Mouse (Mus musculus) midbrain, embryonic 11.5 days (tissue): ENCODE data around the gene Sptb. TPM values are rescaled to one million over a fixed set of nuclear protein-coding genes. Genes with fewer than 3 reads are reported as not detected.

Experiments used
- ATAC-seq: fragments of 200-750 bp; cut with Nextera tagmentation; 2 replicates; pipeline ENCODE4 v1.8.0; 2017; ENCODE audit warnings: moderate TSS enrichment, moderate library complexity; ENCODE audit not compliant: low FRiP score
- DNase-seq: peaks from one replicate; pipeline ENCODE4 v3.0.0; 2015; ENCODE audit warnings: low spot score; ENCODE audit errors: missing footprints
- H3K27ac ChIP-seq: fragments of 300-500 bp; sonication (generic); 2 replicates; pipeline ENCODE4 v1.5.1; 2014; ENCODE audit warnings: low read depth, low read length
- H3K27me3 ChIP-seq: fragments of 300-500 bp; sonication (generic); 2 replicates; pipeline ENCODE4 v1.6.1; 2014; ENCODE audit warnings: mild to moderate bottlenecking, low read length, moderate library complexity, mixed read lengths; ENCODE audit not compliant: control insufficient read depth, insufficient read depth
- H3K36me3 ChIP-seq: fragments of 300-500 bp; sonication (generic); 2 replicates; pipeline ENCODE4 v1.6.1; 2014; ENCODE audit warnings: mild to moderate bottlenecking, low read length, moderate library complexity, mixed read lengths; ENCODE audit not compliant: control insufficient read depth, insufficient read depth
- H3K4me1 ChIP-seq: fragments of 300-500 bp; sonication (generic); 2 replicates; pipeline ENCODE4 v1.6.1; 2014; ENCODE audit warnings: low read length; ENCODE audit not compliant: control insufficient read depth, insufficient read depth
- H3K4me2 ChIP-seq: fragments of 300-500 bp; sonication (generic); 2 replicates; pipeline ENCODE4 v1.6.1; 2014; ENCODE audit warnings: mild to moderate bottlenecking, moderate library complexity
- H3K4me3 ChIP-seq: fragments of 300-500 bp; sonication (generic); 2 replicates; pipeline ENCODE4 v1.5.1; 2014; ENCODE audit warnings: low read depth, low read length
- H3K9ac ChIP-seq: fragments of 300-500 bp; sonication (generic); 2 replicates; pipeline ENCODE4 v1.6.1; 2014; ENCODE audit warnings: low read length
- H3K9me3 ChIP-seq: fragments of 300-500 bp; sonication (generic); 2 replicates; pipeline ENCODE4 v1.6.1; 2016; ENCODE audit warnings: low read length; ENCODE audit not compliant: control insufficient read depth
- WGBS: fragments of 180-500 bp; shearing (Covaris S2); extraction: QIAGEN DNeasy Blood & Tissue Kit; methylation state at CpG from one replicate; pipeline ENCODE4 v1.1.7; 2014; 5-methylcytosine and 5-hydroxymethylcytosine counted together
- polyA plus RNA-seq: library from polyadenylated mRNA; unstranded; fragments of >200 nt; fragmentation: Nextera tagmentation; extraction: Ambion mirVana; gene quantifications from 2 replicates; pipeline ENCODE4 v1.2.1, GENCODE M21; 2014

Gene Sptb
- polyA plus RNA-seq, 1 experiment from 2014 or later = 3.1 TPM

- no peaks in the 10 kb centered on the region for H3K4me1 ChIP-seq
- H3K4me3 ChIP-seq = no peak overlapping the region
- peaks cover 5% of the 10 kb centered on the region for H3K27me3 ChIP-seq
- no peaks in the 10 kb centered on the region for H3K36me3 ChIP-seq
- peak; percentile 51 for DNase-seq
- no peak overlapping the region for H3K27ac ChIP-seq
- WGBS = 86% methylated on average over 3 of the region's 3 CpGs
- ATAC-seq = no peak
- H3K4me2 ChIP-seq = no peak overlapping the region
- no peak overlapping the region for H3K9ac ChIP-seq
- H3K9me3 ChIP-seq = no peaks in the 10 kb centered on the region
Measured at GRCm38 (mm10) chr12:76540169-76540568, 170.2 kb downstream of the Sptb start.

GRCm38 (mm10) chr12:76537434-76537833 lies 172.9 kb downstream of the Sptb start:
- Histone ChIP-seq H3K27ac (no peak overlapping the region), H3K4me3 (no peak overlapping the region), H3K36me3 (no peaks in the 10 kb centered on the region), H3K27me3 (peaks cover 32% of the 10 kb centered on the region), H3K4me1 (peaks cover 11% of the 10 kb centered on the region), H3K9me3 (no peaks in the 10 kb centered on the region), H3K9ac (no peak overlapping the region), H3K4me2 (no peak overlapping the region)
- ATAC-seq (no peak), DNase-seq (no peak)
- 93% methylated on average over 8 of the region's 8 CpGs for WGBS

DNA sequence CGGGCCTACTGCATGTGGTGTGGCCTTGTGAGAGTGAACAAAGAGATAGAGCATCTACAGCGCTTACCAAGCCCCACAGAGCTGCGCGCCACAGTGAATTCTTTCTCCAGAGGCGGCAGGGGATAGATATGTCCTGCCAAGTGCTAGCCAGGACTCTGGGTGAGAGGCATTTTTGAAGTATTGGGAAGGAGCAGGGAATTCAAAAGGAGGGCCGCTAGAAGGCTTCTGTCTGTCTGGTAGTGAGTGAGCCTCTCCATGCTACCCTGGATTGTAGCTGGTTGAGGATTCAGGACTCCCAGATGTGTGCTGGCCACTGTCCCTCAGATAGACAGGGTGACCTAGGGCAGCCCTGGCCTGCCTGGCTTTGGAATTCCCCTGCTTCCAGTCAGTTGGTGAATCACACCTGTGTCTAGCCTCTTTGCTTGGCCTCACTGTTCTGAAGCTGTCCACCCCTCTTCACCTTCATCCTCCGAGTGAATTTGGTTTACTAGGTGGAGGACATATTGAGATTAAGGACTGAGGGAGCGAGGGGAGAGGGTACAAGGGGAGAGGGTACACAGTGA lies 173.7 kb downstream of the Sptb start:
- no peak overlapping the region for H3K4me3 ChIP-seq
- H3K4me1 ChIP-seq = peaks cover 11% of the 10 kb centered on the region
- H3K36me3 ChIP-seq = no peaks in the 10 kb centered on the region
- WGBS = 80% methylated on average over 8 of the region's 8 CpGs
- ATAC-seq = no peak
- no peak overlapping the region for H3K27ac ChIP-seq
- peak; percentile 62 for DNase-seq
- no peaks in the 10 kb centered on the region for H3K9me3 ChIP-seq
- peaks cover 40% of the 10 kb centered on the region for H3K27me3 ChIP-seq
- H3K4me2 ChIP-seq = no peak overlapping the region
- no peak overlapping the region for H3K9ac ChIP-seq

- Histone ChIP-seq H3K4me2 (no peak overlapping the region), H3K27me3 (peaks cover 48% of the 10 kb centered on the region)
Measured at GRCm38 (mm10) chr12:76535471-76535900, 174.9 kb downstream of the Sptb start.

GRCm38 (mm10) chr12:76534641-76535283 lies 175.6 kb downstream of the Sptb start:
- ATAC-seq (no peak), DNase-seq (peak; percentile 92)
- H3K9me3 ChIP-seq = no peaks in the 10 kb centered on the region
- WGBS = 29% methylated on average over 9 of the region's 9 CpGs
- H3K27me3 ChIP-seq = peaks cover 51% of the 10 kb centered on the region
- no peak overlapping the region for H3K27ac ChIP-seq
- no peak overlapping the region for H3K9ac ChIP-seq
- peaks cover 11% of the 10 kb centered on the region for H3K4me1 ChIP-seq
- H3K36me3 ChIP-seq = no peaks in the 10 kb centered on the region
- H3K4me2 ChIP-seq = peak overlapping the region; percentile 84; the same call in 1 of the 2 replicates
- H3K4me3 ChIP-seq = no peak overlapping the region

More at GRCm38 (mm10) chr12:76535471-76535900, 174.9 kb downstream of the Sptb start:
- Histone ChIP-seq H3K36me3 (no peaks in the 10 kb centered on the region), H3K4me3 (no peak overlapping the region), H3K9me3 (no peaks in the 10 kb centered on the region), H3K27ac (no peak overlapping the region), H3K4me1 (peaks cover 11% of the 10 kb centered on the region), H3K9ac (no peak overlapping the region)
- ATAC-seq = no peak
- peak; percentile 82 for DNase-seq
- WGBS = 45% methylated on average over 9 of the region's 9 CpGs

GRCm38 (mm10) chr12:76534233-76534632 lies 176.1 kb downstream of the Sptb start:
- Histone ChIP-seq H3K4me2 (peak overlapping the region; percentile 84), H3K9ac (no peak overlapping the region), H3K36me3 (no peaks in the 10 kb centered on the region), H3K9me3 (no peaks in the 10 kb centered on the region), H3K4me1 (peaks cover 11% of the 10 kb centered on the region), H3K27me3 (peaks cover 51% of the 10 kb centered on the region), H3K27ac (no peak overlapping the region), H3K4me3 (peak overlapping the region; percentile 61)
- WGBS = 4% methylated on average over 11 of the region's 11 CpGs
- peak; percentile 94 for DNase-seq
- ATAC-seq = no peak

GRCm38 (mm10) chr12:76533377-76534222 lies 176.7 kb downstream of the Sptb start:
- peaks cover 11% of the 10 kb centered on the region for H3K4me1 ChIP-seq
- WGBS = under 1% methylated on average over 66 of the region's 74 CpGs
- H3K4me3 ChIP-seq = peak overlapping the region; percentile 61
- peak overlapping the region; percentile 64 for H3K9ac ChIP-seq
- no peaks in the 10 kb centered on the region for H3K36me3 ChIP-seq
- ATAC-seq = peak; percentile 82
- peaks cover 51% of the 10 kb centered on the region for H3K27me3 ChIP-seq
- DNase-seq = peak; percentile 94
- H3K4me2 ChIP-seq = peak overlapping the region; percentile 84
- H3K9me3 ChIP-seq = no peaks in the 10 kb centered on the region
- H3K27ac ChIP-seq = no peak overlapping the region

GRCm38 (mm10) chr12:76532926-76533376 lies 177.4 kb downstream of the Sptb start:
- Histone ChIP-seq H3K4me3 (peak overlapping the region; percentile 61), H3K9ac (peak overlapping the region; percentile 64), H3K4me2 (peak overlapping the region; percentile 84), H3K27me3 (peaks cover 51% of the 10 kb centered on the region), H3K27ac (no peak overlapping the region), H3K4me1 (peaks cover 11% of the 10 kb centered on the region), H3K36me3 (no peaks in the 10 kb centered on the region), H3K9me3 (no peaks in the 10 kb centered on the region)
- DNase-seq (peak; percentile 94), ATAC-seq (no peak; the same call in none of the 2 replicates)
- WGBS = under 1% methylated on average over 31 of the region's 31 CpGs
